ENCODE assay signal across 26 mouse cellular contexts in genomic region chr5:145161361-145161760, GRCm38 (mm10).
"Had no signal": no experiment of that assay in that cellular context is flagged by ENCODE, and none has a peak within 500 bp of the region (broad histone marks: within the 10 kb centered on the region; RNA-seq: fewer than 3 reads in every experiment).

No protein-coding gene starts in this region.

- H3K9me3 ChIP-seq: embryonic facial prominence, embryonic 10.5 days; embryonic facial prominence, embryonic 12.5 days; embryonic facial prominence, embryonic 13.5 days; embryonic facial prominence, embryonic 15.5 days; forebrain, embryonic 10.5 days; forebrain, embryonic 12.5 days; forebrain, embryonic 13.5 days; forebrain, embryonic 15.5 days; heart, embryonic 10.5 days had no signal

- H3K27ac ChIP-seq: embryonic facial prominence, embryonic 10.5 days; embryonic facial prominence, embryonic 13.5 days; embryonic facial prominence, embryonic 15.5 days; forebrain, embryonic 10.5 days; forebrain, embryonic 12.5 days; forebrain, embryonic 13.5 days; forebrain, embryonic 15.5 days; gastrocnemius, adult 2 months; heart, adult 2 months; heart, embryonic 10.5 days had no signal

- H3K4me3 ChIP-seq: embryonic facial prominence, embryonic 10.5 days; embryonic facial prominence, embryonic 12.5 days; embryonic facial prominence, embryonic 13.5 days; embryonic facial prominence, embryonic 15.5 days; erythroblast, embryonic 14.5 days; forebrain, embryonic 10.5 days; forebrain, embryonic 12.5 days; forebrain, embryonic 13.5 days; forebrain, embryonic 15.5 days; gastrocnemius, adult 2 months; heart, adult 2 months; heart, embryonic 10.5 days had no signal

- ATAC-seq: forebrain, embryonic 13.5 days; forebrain, embryonic 14.5 days; forebrain, embryonic 15.5 days; forebrain, embryonic 16.5 days; forebrain, postnatal 0 days had no signal

- H3K27me3 ChIP-seq: embryonic facial prominence, embryonic 12.5 days; embryonic facial prominence, embryonic 13.5 days; embryonic facial prominence, embryonic 15.5 days; forebrain, embryonic 12.5 days; forebrain, embryonic 13.5 days; forebrain, embryonic 15.5 days had no signal

- H3K9ac ChIP-seq: embryonic facial prominence, embryonic 12.5 days; embryonic facial prominence, embryonic 13.5 days; embryonic facial prominence, embryonic 15.5 days; forebrain, embryonic 12.5 days; forebrain, embryonic 13.5 days; forebrain, embryonic 15.5 days; forebrain, postnatal 0 days had no signal

- DNase-seq: cerebellum, postnatal 10 days; cerebellum, postnatal 14 days; cerebellum, postnatal 25 days; cerebellum, postnatal 36 days; embryo, embryonic 11 days; forebrain, postnatal 0 days; gastrocnemius, adult 2 months; gastrocnemius, postnatal 10 days; gastrocnemius, postnatal 14 days; gastrocnemius, postnatal 25 days; gastrocnemius, postnatal 36 days; heart, adult 18-20 months; heart, adult 2 months had no signal

- H3K4me2 ChIP-seq: embryonic facial prominence, embryonic 12.5 days; embryonic facial prominence, embryonic 13.5 days; embryonic facial prominence, embryonic 15.5 days; forebrain, embryonic 12.5 days; forebrain, embryonic 13.5 days; forebrain, embryonic 15.5 days; heart, embryonic 11.5 days had no signal
